Mouse (Mus musculus): ENCODE data around the gene Gpr19. TPM values are rescaled to one million over a fixed set of nuclear protein-coding genes. Genes with fewer than 3 reads are reported as not detected.

The Gpr19 gene
- polyA plus RNA-seq, 1 experiment = 2.1 TPM

DNA sequence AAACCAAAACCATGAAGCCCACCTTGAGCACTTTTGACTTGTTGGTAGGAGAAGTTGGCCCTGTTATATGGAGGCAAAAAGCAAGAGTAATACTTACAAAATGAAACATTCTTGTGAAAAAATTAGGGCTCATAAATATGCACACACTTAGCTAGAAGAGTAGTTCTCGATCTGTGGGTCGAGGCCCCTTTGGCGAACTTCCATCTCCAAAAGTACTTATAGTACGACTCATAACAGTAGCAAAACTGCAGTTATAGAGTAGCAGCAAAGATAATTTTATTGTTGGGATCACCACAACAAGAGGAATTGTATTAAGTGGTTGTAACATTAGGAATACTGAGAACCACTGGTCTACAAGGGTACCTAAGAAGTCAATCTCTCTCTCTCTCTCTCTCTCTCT, 41.4 kb upstream of the Gpr19 start:
- peaks cover 16% of the 10 kb centered on the region for H3K36me3 ChIP-seq (ENCODE audit: control insufficient read depth, insufficient read depth)
- H3K79me2 ChIP-seq (ENCODE audit: control insufficient read depth, insufficient read depth) = peaks cover 79% of the 10 kb centered on the region
- no peak overlapping the region for H3ac ChIP-seq (ENCODE audit: control insufficient read depth, insufficient read length, low read depth)
- H3K27me3 ChIP-seq (ENCODE audit: control insufficient read depth, insufficient read depth, insufficient read length) = no peaks in the 10 kb centered on the region
- no peak for TF ChIP-seq MYOD1 (IDR thresholded peaks at IDR 0.05; ENCODE audit: control insufficient read depth, insufficient read length, low read depth)
- TF ChIP-seq FOSL1 (IDR thresholded peaks at IDR 0.05; ENCODE audit: insufficient read depth, low read length, poor library complexity, severe bottlenecking) = no peak
- no peak overlapping the region for H3K4me3 ChIP-seq (ENCODE audit: insufficient read depth, poor library complexity, severe bottlenecking)
- peaks cover 30% of the 10 kb centered on the region for H3K79me3 ChIP-seq (ENCODE audit: low read depth)

DNA sequence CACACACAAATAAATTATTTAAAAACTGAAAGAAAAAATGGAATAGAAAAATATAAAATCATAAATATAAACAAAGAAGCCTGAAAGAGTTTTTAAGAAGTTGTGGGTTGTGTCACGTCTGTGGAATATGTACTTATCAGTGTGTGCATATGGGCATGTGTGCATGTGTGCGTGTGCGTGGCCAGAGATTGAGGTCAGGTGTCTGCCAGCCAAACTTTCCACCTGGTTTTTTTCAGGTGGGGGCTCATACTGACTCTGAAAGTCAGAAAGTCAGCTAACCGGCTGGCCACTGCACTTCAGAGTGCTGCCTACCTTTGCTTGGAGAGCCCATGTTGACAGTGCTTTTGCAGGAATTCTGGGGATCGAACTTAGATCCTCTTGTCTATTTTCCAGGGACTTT, 35.9 kb upstream of the Gpr19 start:
- H3K4me3 ChIP-seq (ENCODE audit: insufficient read depth, poor library complexity, severe bottlenecking) = no peak overlapping the region
- no peak for TF ChIP-seq USF1 (IDR thresholded peaks at IDR 0.05; ENCODE audit: low read depth)
- no peak for TF ChIP-seq CEBPB (IDR thresholded peaks at IDR 0.05; ENCODE audit: low read depth)
- no peak for TF ChIP-seq CTCF (IDR thresholded peaks at IDR 0.05; ENCODE audit: control insufficient read depth, insufficient read depth, insufficient read length)
- no peak for TF ChIP-seq MAX (IDR thresholded peaks at IDR 0.05)
- TF ChIP-seq FOSL1 (IDR thresholded peaks at IDR 0.05; ENCODE audit: insufficient read depth, low read length, poor library complexity, severe bottlenecking) = no peak
- no peak for TF ChIP-seq MYOG (IDR thresholded peaks at IDR 0.05; ENCODE audit: control insufficient read depth, extremely low read depth, insufficient read length)
- TF ChIP-seq MYOD1 (IDR thresholded peaks at IDR 0.05; ENCODE audit: control insufficient read depth, insufficient read length, low read depth) = no peak
- peaks cover 89% of the 10 kb centered on the region for H3K79me2 ChIP-seq (ENCODE audit: control insufficient read depth, insufficient read depth)
- H3K36me3 ChIP-seq (ENCODE audit: control insufficient read depth, insufficient read depth) = peaks cover 11% of the 10 kb centered on the region
- no peak overlapping the region for H3ac ChIP-seq (ENCODE audit: control insufficient read depth, insufficient read length, low read depth)
- H3K27me3 ChIP-seq (ENCODE audit: control insufficient read depth, insufficient read depth, insufficient read length) = no peaks in the 10 kb centered on the region
- peaks cover 52% of the 10 kb centered on the region for H3K79me3 ChIP-seq (ENCODE audit: low read depth)

DNA sequence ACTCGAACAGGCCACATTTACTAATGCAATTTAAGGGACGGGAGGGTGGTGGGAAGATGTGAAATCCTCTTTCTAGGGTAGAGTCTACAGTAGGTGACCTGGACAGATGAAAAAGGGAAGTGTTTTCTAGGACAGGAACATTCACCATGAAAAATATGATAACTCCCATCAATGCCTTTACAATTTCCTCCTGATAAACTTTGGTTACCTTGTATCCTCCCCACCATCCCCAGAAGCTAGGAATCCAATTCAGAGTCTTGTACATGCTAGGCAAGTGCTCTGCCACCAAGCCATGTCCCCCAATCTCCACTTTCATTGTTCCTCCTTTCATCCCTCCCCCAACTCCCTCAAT, 34.8 kb upstream of the Gpr19 start:
- Histone ChIP-seq H3K27me3 (ENCODE audit: control insufficient read depth, insufficient read depth, insufficient read length) (no peaks in the 10 kb centered on the region), H3K79me2 (ENCODE audit: control insufficient read depth, insufficient read depth) (peaks cover 80% of the 10 kb centered on the region), H3K4me3 (ENCODE audit: insufficient read depth, poor library complexity, severe bottlenecking) (no peak overlapping the region), H3ac (ENCODE audit: control insufficient read depth, insufficient read length, low read depth) (no peak overlapping the region), H3K36me3 (ENCODE audit: control insufficient read depth, insufficient read depth) (peaks cover 11% of the 10 kb centered on the region), H3K79me3 (ENCODE audit: low read depth) (peaks cover 50% of the 10 kb centered on the region)
- TF ChIP-seq CTCF (IDR thresholded peaks at IDR 0.05; ENCODE audit: control insufficient read depth, insufficient read depth, insufficient read length) (no peak), MAX (IDR thresholded peaks at IDR 0.05) (no peak)

DNA sequence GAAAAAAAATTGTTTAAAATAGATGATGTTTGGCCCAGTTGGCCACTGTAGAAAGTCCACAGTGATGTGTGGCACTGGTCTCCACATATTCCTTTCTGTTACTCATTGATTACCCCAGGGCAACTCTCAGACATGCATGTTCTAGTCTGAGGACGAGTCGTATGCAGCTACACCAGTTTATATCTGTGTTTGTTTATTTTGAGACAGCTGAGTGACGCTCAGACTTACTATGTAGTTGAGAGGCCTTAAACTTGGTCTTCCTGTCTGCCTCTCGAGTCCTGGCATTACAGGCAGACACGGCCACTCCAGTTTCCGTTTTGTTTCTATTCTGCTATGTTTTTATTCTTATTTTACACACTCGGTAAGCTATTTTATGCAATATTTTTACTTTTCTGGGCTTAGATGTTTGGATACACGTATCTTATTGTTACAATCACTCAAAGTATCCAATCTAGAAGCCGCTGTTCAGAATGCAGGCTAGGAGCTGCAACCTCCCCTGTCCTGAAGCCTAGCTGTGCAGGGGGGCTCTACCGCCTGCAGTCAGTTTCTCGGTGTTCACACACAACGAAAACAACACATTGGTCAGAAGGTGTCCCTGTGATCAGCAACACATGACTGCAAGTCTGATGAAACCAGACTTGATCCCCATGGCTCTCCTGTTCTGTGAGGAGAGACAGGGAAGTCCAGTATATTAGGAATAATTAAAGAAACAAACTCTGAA, 34.3 kb upstream of the Gpr19 start:
- H3K27me3 ChIP-seq (ENCODE audit: control insufficient read depth, insufficient read depth, insufficient read length) = no peaks in the 10 kb centered on the region
- H3K4me3 ChIP-seq (ENCODE audit: insufficient read depth, poor library complexity, severe bottlenecking) = no peak overlapping the region
- peaks cover 78% of the 10 kb centered on the region for H3K79me2 ChIP-seq (ENCODE audit: control insufficient read depth, insufficient read depth)
- H3K36me3 ChIP-seq (ENCODE audit: control insufficient read depth, insufficient read depth) = peaks cover 11% of the 10 kb centered on the region
- peak overlapping the region; percentile 32 for H3ac ChIP-seq (ENCODE audit: control insufficient read depth, insufficient read length, low read depth)
- TF ChIP-seq MAX (IDR thresholded peaks at IDR 0.05) (no peak), FOSL1 (IDR thresholded peaks at IDR 0.05; ENCODE audit: insufficient read depth, low read length, poor library complexity, severe bottlenecking) (no peak), CEBPB (IDR thresholded peaks at IDR 0.05; ENCODE audit: low read depth) (no peak), USF1 (IDR thresholded peaks at IDR 0.05; ENCODE audit: low read depth) (no peak), CTCF (IDR thresholded peaks at IDR 0.05; ENCODE audit: control insufficient read depth, insufficient read depth, insufficient read length) (no peak)
- H3K79me3 ChIP-seq (ENCODE audit: low read depth) = peaks cover 50% of the 10 kb centered on the region

DNA sequence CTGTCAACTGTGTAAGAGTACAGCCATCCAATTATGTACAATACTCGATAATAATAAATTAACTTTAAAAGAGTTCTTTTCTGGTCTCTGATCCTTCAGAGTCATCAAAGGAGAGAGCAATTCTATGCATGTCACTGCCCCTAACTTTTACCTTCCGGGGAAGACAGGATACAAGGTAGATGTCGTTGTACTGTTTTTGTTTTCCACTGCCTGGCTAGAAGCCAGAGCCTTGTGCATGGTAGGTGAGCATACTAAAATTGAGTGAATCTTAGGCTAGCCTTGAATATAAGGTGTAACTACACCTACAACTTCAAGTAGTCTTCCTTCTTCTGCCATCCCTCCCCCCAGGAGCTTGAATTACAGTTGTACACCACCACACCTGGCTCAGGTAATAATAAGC, 32.8 kb upstream of the Gpr19 start:
- Histone ChIP-seq H3K79me2 (ENCODE audit: control insufficient read depth, insufficient read depth) (peaks cover 66% of the 10 kb centered on the region), H3K79me3 (ENCODE audit: low read depth) (peaks cover 46% of the 10 kb centered on the region), H3ac (ENCODE audit: control insufficient read depth, insufficient read length, low read depth) (no peak overlapping the region), H3K27me3 (ENCODE audit: control insufficient read depth, insufficient read depth, insufficient read length) (no peaks in the 10 kb centered on the region), H3K4me3 (ENCODE audit: insufficient read depth, poor library complexity, severe bottlenecking) (no peak overlapping the region), H3K36me3 (ENCODE audit: control insufficient read depth, insufficient read depth) (peaks cover 7% of the 10 kb centered on the region)
- TF ChIP-seq USF1 (IDR thresholded peaks at IDR 0.05; ENCODE audit: low read depth) (no peak), MAX (IDR thresholded peaks at IDR 0.05) (no peak), FOSL1 (IDR thresholded peaks at IDR 0.05; ENCODE audit: insufficient read depth, low read length, poor library complexity, severe bottlenecking) (no peak), CEBPB (IDR thresholded peaks at IDR 0.05; ENCODE audit: low read depth) (no peak), MYOD1 (IDR thresholded peaks at IDR 0.05; ENCODE audit: control insufficient read depth, insufficient read length, low read depth) (no peak), MYOG (IDR thresholded peaks at IDR 0.05; ENCODE audit: control insufficient read depth, extremely low read depth, insufficient read length) (no peak), CTCF (IDR thresholded peaks at IDR 0.05; ENCODE audit: control insufficient read depth, insufficient read depth, insufficient read length) (no peak)

DNA sequence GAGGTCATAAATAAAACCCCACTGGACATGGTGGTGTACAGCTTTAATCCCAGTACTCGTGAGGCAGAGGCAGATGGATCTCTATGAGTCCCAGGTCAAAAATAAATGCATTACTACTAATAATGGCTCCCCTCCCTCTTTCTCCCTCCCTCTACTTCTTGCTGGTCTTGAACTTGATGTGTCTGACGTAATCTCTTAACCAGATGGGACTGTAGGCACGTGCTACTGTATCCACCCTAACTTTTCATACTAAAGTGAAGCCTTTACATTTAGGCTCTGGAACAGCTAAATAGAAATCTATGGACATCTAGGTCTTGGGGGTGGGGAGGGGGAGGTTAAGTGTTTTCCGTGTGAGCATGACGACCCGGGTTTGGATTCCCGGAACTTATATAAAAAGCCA, 32.0 kb upstream of the Gpr19 start:
- Histone ChIP-seq H3K36me3 (ENCODE audit: control insufficient read depth, insufficient read depth) (peaks cover 7% of the 10 kb centered on the region), H3K79me3 (ENCODE audit: low read depth) (peaks cover 45% of the 10 kb centered on the region), H3K79me2 (ENCODE audit: control insufficient read depth, insufficient read depth) (peaks cover 66% of the 10 kb centered on the region), H3K4me3 (ENCODE audit: insufficient read depth, poor library complexity, severe bottlenecking) (peak overlapping the region; percentile 52), H3ac (ENCODE audit: control insufficient read depth, insufficient read length, low read depth) (peak overlapping the region; percentile 48), H3K27me3 (ENCODE audit: control insufficient read depth, insufficient read depth, insufficient read length) (no peaks in the 10 kb centered on the region)
- TF ChIP-seq USF1 (IDR thresholded peaks at IDR 0.05; ENCODE audit: low read depth) (no peak), CTCF (IDR thresholded peaks at IDR 0.05; ENCODE audit: control insufficient read depth, insufficient read depth, insufficient read length) (no peak), MAX (IDR thresholded peaks at IDR 0.05) (no peak), MYOG (IDR thresholded peaks at IDR 0.05; ENCODE audit: control insufficient read depth, extremely low read depth, insufficient read length) (no peak), MYOD1 (IDR thresholded peaks at IDR 0.05; ENCODE audit: control insufficient read depth, insufficient read length, low read depth) (no peak), FOSL1 (IDR thresholded peaks at IDR 0.05; ENCODE audit: insufficient read depth, low read length, poor library complexity, severe bottlenecking) (no peak), CEBPB (IDR thresholded peaks at IDR 0.05; ENCODE audit: low read depth) (no peak)
